Mouse (Mus musculus): ENCODE results near the gene Trip12.

Trip12 gene

DNA sequence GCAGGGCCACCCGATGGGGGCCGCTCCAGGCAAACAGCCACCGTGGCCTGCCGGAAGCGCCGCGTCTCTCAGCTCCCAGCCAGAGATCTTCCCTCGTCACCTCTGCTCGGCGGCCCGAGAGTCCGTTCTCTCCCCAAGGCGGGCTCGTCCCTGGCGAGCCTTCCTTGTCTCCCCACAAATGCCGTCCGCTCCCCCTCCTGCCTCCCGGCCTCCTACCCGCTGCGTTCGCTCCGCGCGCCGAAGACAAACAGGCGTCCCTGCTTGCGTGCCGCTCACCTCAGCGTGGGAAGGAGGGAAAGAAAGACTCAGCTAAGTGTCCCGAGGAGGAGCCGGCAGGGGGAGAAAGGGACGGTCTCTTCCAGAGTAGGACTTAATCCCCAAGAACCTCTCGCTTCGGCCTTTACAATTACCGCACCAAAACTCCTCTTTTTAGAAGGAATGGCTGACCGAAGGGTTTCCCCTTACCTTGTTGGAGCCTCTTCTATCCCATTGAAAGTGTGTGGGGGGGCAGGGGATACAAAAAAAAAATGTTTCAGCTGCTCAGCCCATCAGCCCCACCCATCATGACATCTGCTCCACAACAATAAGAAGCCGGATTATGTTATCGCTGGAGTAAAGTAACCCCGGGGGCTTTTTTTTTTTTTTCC lies at the start of gene Trip12:
Gene Trip12, minus strand, starts transcription at position 499 of the 647 bp plus-strand sequence.
- no peak for DNase-seq (ENCODE audit: extremely low read depth, low read depth, low spot score)

DNA sequence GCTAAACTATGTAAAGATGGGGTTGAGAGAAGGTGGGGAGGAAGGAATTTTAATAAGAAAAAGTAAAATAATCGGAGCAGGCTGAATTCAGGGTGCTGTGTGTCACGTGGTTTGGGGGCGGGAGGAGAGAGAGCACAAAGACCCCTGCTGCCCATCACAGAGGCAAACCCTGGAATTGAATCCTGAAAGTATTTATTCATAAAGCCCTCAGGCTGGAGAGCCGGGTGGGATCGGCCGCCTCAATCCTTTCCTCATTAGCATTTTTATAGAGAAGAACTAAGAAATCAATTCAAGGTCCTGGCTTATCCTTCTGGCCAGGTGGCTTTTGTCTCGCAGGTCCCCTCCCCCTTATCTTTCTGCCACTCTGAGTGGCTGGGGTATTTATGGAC lies 49.7 kb upstream of the Trip12 start:
- DNase-seq (ENCODE audit: extremely low read depth, low read depth, low spot score): no peak

DNA sequence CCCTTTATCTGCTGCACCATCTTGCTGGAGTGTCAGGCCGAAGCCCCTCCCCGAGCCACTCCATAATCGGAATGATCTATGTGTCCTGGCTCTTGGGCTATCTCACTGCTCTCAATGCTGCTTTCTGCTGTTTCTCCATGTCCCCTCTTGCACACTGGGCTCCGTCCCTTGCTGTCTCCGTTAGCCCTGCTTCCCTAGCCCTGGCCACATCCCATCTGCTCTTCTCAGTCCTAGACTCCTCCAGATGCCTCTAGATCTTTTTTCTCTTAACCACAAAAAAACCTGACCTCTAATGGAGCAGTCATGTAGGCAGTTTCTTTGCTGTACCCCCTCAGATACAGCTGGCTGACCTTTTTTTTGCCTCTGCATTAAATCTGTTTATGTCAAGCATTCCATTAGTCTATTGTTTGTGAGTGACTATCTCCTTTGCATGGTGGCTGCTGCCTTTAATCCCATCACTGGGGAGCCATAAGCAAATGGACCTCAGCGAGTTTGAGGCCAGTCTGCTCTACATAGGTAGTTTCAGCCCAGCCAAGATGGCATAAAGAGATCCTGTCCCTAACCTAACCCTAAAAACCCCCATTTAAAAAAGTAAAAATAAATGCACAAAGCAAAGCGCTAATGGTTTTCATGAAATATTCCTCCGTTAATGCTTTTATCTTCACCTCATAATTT lies 49.2 kb upstream of the Trip12 start:
- DNase-seq (ENCODE audit: extremely low read depth, low read depth, low spot score): no peak

- DNase-seq (ENCODE audit: extremely low read depth, low read depth, low spot score): no peak
Measured at GRCm38 (mm10) chr1:84885921-84886320, 45.6 kb upstream of the Trip12 start.

DNA sequence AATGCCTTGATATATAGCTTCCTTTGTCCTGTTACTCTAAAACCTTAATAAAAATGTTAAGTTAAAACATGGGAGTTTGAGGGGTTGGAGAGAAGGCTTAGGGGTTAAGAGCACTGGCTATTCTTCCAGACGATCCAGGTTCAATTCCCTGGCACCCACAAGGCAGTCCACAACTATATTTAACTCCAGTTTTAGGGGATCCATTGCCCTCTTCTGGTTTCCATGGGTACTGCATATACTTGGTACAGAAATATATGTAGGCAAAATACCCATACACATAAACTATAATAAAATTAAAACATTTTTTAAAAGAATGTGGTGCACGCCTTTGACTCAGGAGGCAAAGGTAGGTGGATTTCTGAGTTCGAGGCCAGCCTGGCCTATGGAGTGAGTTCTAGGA lies 44.9 kb upstream of the Trip12 start:
- no peak for DNase-seq (ENCODE audit: extremely low read depth, low read depth, low spot score)

- DNase-seq (ENCODE audit: extremely low read depth, low read depth, low spot score): no peak
Measured at GRCm38 (mm10) chr1:84883889-84884288, 43.6 kb upstream of the Trip12 start.

- no peak for DNase-seq (ENCODE audit: extremely low read depth, low read depth, low spot score)
Measured at GRCm38 (mm10) chr1:84882937-84883336, 42.6 kb upstream of the Trip12 start.

DNA sequence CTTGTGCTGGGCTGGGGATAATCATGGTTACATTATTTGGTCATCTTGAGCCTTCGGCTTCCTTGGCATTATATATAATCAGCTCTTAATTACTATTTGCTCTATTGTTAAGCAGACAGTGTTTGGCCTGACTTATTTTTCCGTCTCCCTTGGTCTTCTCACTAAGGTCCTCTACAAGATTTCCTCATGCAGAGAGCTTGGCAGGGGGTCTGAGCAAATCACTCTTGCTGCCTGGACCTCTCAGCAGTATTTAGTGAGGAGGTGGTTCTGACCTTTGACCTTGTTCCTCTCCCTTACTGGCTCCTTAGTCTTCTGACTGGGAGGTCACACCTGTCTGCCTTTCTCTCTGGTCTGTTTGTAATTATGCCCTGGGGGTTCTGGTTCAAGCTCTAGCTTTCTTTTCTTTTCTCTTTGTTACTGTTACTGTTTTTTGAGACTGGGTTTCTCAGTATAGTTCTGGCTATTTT lies 41.8 kb upstream of the Trip12 start:
- DNase-seq (ENCODE audit: extremely low read depth, low read depth, low spot score): no peak

DNA sequence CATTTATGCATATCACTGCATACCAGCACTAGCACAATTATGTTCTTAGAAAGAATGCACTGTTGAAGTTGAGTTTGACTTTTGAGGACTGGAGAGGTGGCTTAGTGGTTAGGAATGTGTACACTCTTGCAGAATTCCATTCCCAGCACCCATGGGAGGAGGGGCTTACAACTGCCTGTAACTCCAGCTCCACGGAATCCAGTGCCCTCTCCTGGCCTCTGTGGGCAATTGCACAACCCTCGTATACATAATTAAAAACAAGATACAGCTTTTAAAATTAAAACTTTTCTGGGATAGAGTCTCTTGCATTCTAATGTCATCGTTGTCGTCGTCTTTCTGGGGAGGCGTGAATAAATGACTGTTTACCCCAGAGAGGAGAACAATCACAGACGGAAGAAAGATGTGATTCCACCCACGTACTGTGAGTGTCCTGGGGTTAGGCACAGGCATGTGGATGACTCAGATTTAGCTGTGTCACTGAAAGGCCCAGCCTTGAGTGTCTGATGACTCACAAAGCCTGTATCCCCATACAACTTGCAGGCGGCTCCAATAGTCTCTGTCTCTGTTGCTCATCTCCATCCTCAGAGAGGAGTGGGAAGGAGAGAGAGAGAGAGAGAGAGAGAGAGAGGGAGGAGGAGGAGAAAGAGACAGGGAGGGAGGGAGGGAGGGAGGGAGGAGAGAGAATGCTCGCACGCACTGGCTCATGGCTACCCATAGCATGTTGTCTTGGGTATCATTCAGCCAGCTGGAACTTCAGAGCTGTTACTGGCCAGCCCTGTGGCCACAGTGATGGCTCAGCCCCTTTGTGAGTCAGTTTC lies 41.1 kb upstream of the Trip12 start:
- no peak for DNase-seq (ENCODE audit: extremely low read depth, low read depth, low spot score)

DNA sequence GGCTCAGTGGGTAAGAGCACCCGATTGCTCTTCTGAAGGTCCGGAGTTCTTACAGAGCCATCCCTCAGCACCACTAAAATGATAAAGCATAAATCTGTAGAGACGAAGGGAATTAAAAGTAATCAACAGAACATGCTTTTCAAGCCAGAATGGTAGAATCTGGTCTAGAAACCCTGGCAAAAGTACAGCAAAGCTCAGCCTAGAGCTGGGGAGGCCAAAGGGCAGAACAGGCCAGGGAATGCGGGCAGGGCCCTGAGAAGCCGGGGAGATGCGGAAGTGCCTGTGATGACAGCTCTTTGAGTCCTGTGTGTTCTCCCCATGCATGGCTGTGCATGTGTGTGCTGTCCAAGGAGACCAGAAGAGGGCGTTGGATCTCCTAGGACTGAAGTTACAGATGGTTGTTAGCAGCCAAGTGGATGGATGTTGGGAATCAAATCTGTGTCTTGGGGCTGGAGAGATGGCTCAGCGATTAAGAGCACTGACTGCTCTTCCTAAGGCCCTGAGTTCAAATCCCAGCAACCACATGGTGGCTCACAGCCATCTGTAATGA lies 39.3 kb upstream of the Trip12 start:
- no peak for DNase-seq (ENCODE audit: extremely low read depth, low read depth, low spot score)

DNA sequence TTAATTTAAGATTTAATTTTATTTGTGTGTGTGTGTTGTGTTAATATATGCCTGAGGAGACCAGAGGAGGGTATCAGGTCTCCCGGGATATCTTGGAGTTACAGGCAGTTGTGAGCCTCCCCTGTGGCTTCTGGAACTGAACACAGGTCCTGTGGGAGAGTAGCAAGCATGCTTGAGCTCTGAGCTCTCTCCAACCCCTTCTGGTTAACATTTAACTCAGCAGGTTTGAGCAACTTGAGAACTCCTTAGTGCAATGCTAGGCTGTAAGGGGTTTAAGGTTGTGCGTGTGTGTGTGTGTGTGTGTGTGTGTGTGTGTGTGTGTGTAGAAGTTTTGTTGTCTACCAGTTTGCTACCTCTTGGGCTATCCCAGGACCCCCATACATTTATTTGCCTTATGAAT lies 37.3 kb upstream of the Trip12 start:
- no peak for DNase-seq (ENCODE audit: extremely low read depth, low read depth, low spot score)

GRCm38 (mm10) chr1:84872939-84873338 lies 32.6 kb upstream of the Trip12 start:
- DNase-seq (ENCODE audit: extremely low read depth, low read depth, low spot score): no peak

- no peak for DNase-seq (ENCODE audit: extremely low read depth, low read depth, low spot score)
Measured at GRCm38 (mm10) chr1:84872105-84872504, 31.8 kb upstream of the Trip12 start.

GRCm38 (mm10) chr1:84871131-84871530 lies 30.8 kb upstream of the Trip12 start:
- no peak for DNase-seq (ENCODE audit: extremely low read depth, low read depth, low spot score)

- no peak for DNase-seq (ENCODE audit: extremely low read depth, low read depth, low spot score)
Measured at GRCm38 (mm10) chr1:84869498-84869897, 29.2 kb upstream of the Trip12 start.

DNA sequence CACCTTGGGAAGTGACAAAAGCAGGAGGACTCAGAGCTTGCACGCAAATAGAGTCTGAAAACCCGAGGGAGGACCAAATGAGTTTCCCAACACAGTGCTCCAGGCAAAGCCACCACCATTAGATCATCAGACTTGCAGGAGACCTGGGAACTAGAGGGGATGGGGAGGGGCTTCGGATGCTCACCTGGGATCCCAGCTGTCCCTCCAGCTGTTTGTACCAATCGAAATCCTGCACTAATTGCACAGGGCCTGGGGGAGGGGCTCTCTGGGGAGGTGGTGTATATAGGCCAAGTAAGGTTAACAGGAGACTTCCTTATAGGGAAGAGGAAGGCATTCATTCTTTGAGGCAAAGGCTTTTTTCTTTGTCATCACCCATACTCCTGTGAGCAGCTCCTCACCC lies 28.5 kb upstream of the Trip12 start:
- no peak for DNase-seq (ENCODE audit: extremely low read depth, low read depth, low spot score)

GRCm38 (mm10) chr1:84868311-84868710 lies 28.0 kb upstream of the Trip12 start:
- no peak for DNase-seq (ENCODE audit: extremely low read depth, low read depth, low spot score)

DNA sequence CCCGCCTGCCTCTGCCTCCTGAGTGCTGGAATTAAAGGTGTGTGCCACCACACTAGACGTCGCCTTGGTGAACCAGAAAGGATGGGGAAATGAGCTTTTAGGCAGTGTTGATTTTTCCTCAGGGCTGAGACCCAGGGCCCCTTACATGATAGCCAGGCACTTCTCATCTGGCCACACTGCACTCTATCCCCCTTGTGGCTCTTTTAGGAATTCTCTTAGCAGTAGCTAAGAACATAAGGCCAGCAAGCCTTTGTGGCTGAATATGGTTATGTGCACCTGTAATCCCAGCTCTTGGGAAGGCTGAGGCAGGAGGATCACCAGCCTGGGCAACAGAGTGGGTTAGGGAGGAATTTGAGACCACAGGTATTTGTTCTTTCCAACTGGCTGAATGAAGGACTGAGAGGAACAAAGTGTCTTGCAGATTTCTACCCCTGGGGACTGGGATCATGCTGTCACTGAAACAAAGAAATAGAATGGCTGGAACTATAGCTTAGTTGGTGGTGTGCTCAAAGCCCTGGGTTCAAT lies 26.5 kb upstream of the Trip12 start:
- DNase-seq (ENCODE audit: extremely low read depth, low read depth, low spot score): no peak

DNA sequence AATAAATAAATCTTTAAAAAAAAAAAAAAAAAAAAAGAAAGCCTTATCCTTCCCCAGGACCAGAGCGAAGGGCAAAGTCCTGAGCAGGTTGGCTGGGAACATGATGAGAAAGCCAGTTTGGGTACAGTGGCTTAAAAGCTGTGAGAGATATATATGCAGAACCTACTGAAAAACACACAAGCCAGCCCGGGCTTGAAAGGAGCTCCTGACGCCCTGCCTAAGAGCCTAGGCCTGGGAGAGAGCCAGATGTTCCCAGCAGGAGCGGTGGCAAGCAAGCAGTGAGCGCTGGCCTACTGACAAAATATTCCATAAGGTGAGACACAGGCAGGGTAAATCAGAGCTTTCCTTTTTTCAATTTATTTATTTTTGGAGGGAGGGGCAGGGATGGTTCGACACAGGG lies 25.9 kb upstream of the Trip12 start:
- no peak for DNase-seq (ENCODE audit: extremely low read depth, low read depth, low spot score)

GRCm38 (mm10) chr1:84864645-84865044 lies 24.3 kb upstream of the Trip12 start:
- no peak for DNase-seq (ENCODE audit: extremely low read depth, low read depth, low spot score)

GRCm38 (mm10) chr1:84861255-84861630 lies 20.9 kb upstream of the Trip12 start:
- no peak for DNase-seq (ENCODE audit: extremely low read depth, low read depth, low spot score)
